Mouse (Mus musculus) forebrain, embryonic 14.5 days (tissue): ENCODE data around the gene Reep6. TPM values are rescaled to one million over a fixed set of nuclear protein-coding genes. Genes with fewer than 3 reads are reported as not detected.

Source experiments
- ATAC-seq: fragments of 200-750 bp; cut with Nextera tagmentation; 2 replicates; pipeline ENCODE4 v1.8.0; 2017; ENCODE audit warnings: mild to moderate bottlenecking, moderate library complexity
- DNase-seq: peaks from one replicate; pipeline ENCODE4 v3.0.0-alpha.2; 2015; ENCODE audit warnings: low spot score
- H3K27ac ChIP-seq: fragments of 300-500 bp; sonication (generic); 2 replicates; pipeline ENCODE4 v1.5.1; 2014; ENCODE audit warnings: low read depth, mild to moderate bottlenecking, control low read depth, low read length, moderate library complexity
- H3K27me3 ChIP-seq: fragments of 300-500 bp; sonication (generic); replicated peaks from 2 replicates; pipeline ENCODE4 v1.6.1; 2014; ENCODE audit warnings: low read length, control low read depth, mixed read lengths; ENCODE audit not compliant: control insufficient read depth, insufficient read depth
- H3K36me3 ChIP-seq: fragments of 300-500 bp; sonication (generic); 2 replicates; pipeline ENCODE4 v1.6.1; 2014; ENCODE audit warnings: low read length, control low read depth; ENCODE audit not compliant: control insufficient read depth, insufficient read depth
- H3K4me1 ChIP-seq: fragments of 300-500 bp; sonication (generic); 2 replicates; pipeline ENCODE4 v1.6.1; 2014; ENCODE audit warnings: antibody characterized with exemption, low read length, control low read depth; ENCODE audit not compliant: control insufficient read depth, insufficient read depth
- H3K4me2 ChIP-seq: fragments of 300-500 bp; sonication (generic); 2 replicates; pipeline ENCODE4 v1.6.1; 2014; ENCODE audit warnings: mild to moderate bottlenecking, control low read depth, low read length
- H3K4me3 ChIP-seq: fragments of 300-500 bp; sonication (generic); 2 replicates; pipeline ENCODE4 v1.5.1; 2014; ENCODE audit warnings: low read depth, low read length, control low read depth
- H3K9ac ChIP-seq: fragments of 300-500 bp; sonication (generic); 2 replicates; pipeline ENCODE4 v1.6.1; 2014; ENCODE audit warnings: mild to moderate bottlenecking, low read length, control low read depth, moderate library complexity
- H3K9me3 ChIP-seq: fragments of 300-500 bp; sonication (generic); replicated peaks from 2 replicates; pipeline ENCODE4 v1.6.1; 2016; ENCODE audit warnings: low read length, control low read depth, mixed read lengths; ENCODE audit not compliant: control insufficient read depth
- WGBS: fragments of 180-500 bp; shearing (Covaris S2); extraction: QIAGEN DNeasy Blood & Tissue Kit; methylation state at CpG from one replicate; pipeline ENCODE4 v1.1.7; 2014; 5-methylcytosine and 5-hydroxymethylcytosine counted together
- polyA plus RNA-seq: library from polyadenylated mRNA; unstranded; fragments of >200 nt; fragmentation: Nextera tagmentation; extraction: Ambion mirVana; gene quantifications from 2 replicates; pipeline ENCODE4 v1.2.1, GENCODE M21; 2014

The Reep6 gene
- polyA plus RNA-seq, 1 experiment from 2014 or later: 2.3 TPM

GRCm38 (mm10) chr10:80312586-80313504 is 16.9 kb upstream of the Reep6 start:
- H3K4me2 ChIP-seq: no peak overlapping the region
- H3K4me3 ChIP-seq: no peak overlapping the region
- H3K9me3 ChIP-seq: no peaks in the 10 kb centered on the region
- DNase-seq (no peak), ATAC-seq (no peak)
- no peaks in the 10 kb centered on the region for H3K27me3 ChIP-seq
- no peak overlapping the region for H3K9ac ChIP-seq
- no peak overlapping the region for H3K27ac ChIP-seq
- no peaks in the 10 kb centered on the region for H3K4me1 ChIP-seq
- H3K36me3 ChIP-seq: peaks cover 100% of the 10 kb centered on the region
- WGBS: 78% methylated on average over 54 of the region's 54 CpGs

GRCm38 (mm10) chr10:80313627-80314201 is 16.0 kb upstream of the Reep6 start:
- no peak for DNase-seq

DNA sequence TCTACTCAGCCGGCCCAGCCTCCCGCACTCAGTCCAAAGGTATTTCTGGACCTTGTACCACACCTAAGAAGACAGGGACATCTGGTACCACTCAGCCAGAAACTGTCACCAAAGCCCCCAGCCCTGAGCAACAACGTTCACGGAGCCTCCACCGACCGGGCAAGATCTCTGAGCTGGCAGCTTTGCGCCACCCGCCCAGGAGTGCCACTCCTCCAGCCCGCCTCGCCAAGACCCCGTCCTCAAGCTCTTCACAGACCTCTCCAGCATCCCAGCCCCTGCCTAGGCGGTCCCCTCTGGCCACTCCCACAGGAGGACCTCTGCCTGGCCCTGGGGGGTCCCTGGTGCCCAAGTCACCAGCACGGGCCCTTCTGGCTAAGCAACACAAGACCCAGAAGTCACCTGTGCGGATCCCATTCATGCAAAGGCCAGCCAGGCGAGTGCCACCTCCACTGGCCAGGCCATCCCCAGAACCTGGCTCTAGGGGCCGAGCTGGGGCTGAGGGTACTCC is 15.2 kb upstream of the Reep6 start:
- Histone ChIP-seq H3K27me3 (no peaks in the 10 kb centered on the region), H3K4me3 (no peak overlapping the region), H3K4me2 (no peak overlapping the region), H3K4me1 (peaks cover 2% of the 10 kb centered on the region; the same call in 1 of the 2 replicates), H3K36me3 (peaks cover 94% of the 10 kb centered on the region), H3K9me3 (no peaks in the 10 kb centered on the region), H3K27ac (no peak overlapping the region), H3K9ac (no peak overlapping the region)
- DNase-seq (no peak), ATAC-seq (no peak)
- WGBS: 74% methylated on average over 16 of the region's 16 CpGs

More at GRCm38 (mm10) chr10:80313627-80314201, 16.0 kb upstream of the Reep6 start:
- Histone ChIP-seq H3K36me3 (peaks cover 100% of the 10 kb centered on the region), H3K4me1 (no peaks in the 10 kb centered on the region), H3K4me2 (no peak overlapping the region), H3K9ac (no peak overlapping the region), H3K4me3 (no peak overlapping the region), H3K27ac (no peak overlapping the region), H3K9me3 (no peaks in the 10 kb centered on the region), H3K27me3 (no peaks in the 10 kb centered on the region)
- no peak for ATAC-seq
- WGBS: 70% methylated on average over 20 of the region's 20 CpGs

GRCm38 (mm10) chr10:80315315-80315714 is 14.4 kb upstream of the Reep6 start:
- Histone ChIP-seq H3K36me3 (peaks cover 86% of the 10 kb centered on the region), H3K4me1 (peaks cover 5% of the 10 kb centered on the region; the same call in 1 of the 2 replicates), H3K9me3 (no peaks in the 10 kb centered on the region), H3K9ac (no peak overlapping the region), H3K4me3 (no peak overlapping the region), H3K4me2 (no peak overlapping the region), H3K27me3 (no peaks in the 10 kb centered on the region), H3K27ac (no peak overlapping the region)
- 61% methylated on average over 27 of the region's 27 CpGs for WGBS
- DNase-seq: no peak
- no peak for ATAC-seq

DNA sequence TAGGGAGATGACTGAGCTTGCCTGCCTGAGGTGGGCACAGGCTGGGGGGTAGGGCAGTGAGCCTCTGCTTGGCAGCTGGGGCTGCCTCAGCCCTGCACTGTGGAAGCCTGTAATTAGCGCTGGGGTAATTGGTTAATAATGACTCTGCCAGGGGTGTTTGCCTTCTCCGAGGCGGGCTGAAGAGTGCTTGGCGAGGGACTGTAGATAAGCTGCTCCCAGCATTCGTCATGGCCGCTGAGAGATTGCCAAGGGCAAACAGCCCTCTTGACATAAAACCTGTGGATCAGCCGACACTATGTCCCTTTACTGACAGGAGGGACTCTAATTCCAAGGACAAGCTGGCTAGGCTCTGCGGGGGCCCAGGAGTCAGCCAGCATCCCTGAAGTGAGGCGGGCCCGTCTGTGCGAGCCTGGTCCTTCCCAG is 13.4 kb upstream of the Reep6 start:
- H3K9me3 ChIP-seq: no peaks in the 10 kb centered on the region
- H3K4me3 ChIP-seq: no peak overlapping the region
- no peak overlapping the region for H3K4me2 ChIP-seq
- DNase-seq: peak; percentile 66
- no peaks in the 10 kb centered on the region for H3K27me3 ChIP-seq
- no peak overlapping the region for H3K27ac ChIP-seq
- WGBS: 22% methylated on average over 11 of the region's 11 CpGs
- no peak overlapping the region for H3K9ac ChIP-seq
- H3K4me1 ChIP-seq: peaks cover 5% of the 10 kb centered on the region; the same call in 1 of the 2 replicates
- peaks cover 75% of the 10 kb centered on the region for H3K36me3 ChIP-seq
- peak; percentile 41 for ATAC-seq

- no peak overlapping the region for H3K9ac ChIP-seq
- H3K4me1 ChIP-seq: peaks cover 5% of the 10 kb centered on the region; the same call in 1 of the 2 replicates
- ATAC-seq (no peak), DNase-seq (no peak)
- 71% methylated on average over 10 of the region's 10 CpGs for WGBS
- H3K27ac ChIP-seq: no peak overlapping the region
- H3K4me3 ChIP-seq: no peak overlapping the region
- no peaks in the 10 kb centered on the region for H3K9me3 ChIP-seq
- H3K36me3 ChIP-seq: peaks cover 69% of the 10 kb centered on the region
- H3K4me2 ChIP-seq: no peak overlapping the region
- no peaks in the 10 kb centered on the region for H3K27me3 ChIP-seq
These were observed 12.7 kb upstream of the Reep6 start for GRCm38 (mm10) chr10:80317011-80317410.

DNA sequence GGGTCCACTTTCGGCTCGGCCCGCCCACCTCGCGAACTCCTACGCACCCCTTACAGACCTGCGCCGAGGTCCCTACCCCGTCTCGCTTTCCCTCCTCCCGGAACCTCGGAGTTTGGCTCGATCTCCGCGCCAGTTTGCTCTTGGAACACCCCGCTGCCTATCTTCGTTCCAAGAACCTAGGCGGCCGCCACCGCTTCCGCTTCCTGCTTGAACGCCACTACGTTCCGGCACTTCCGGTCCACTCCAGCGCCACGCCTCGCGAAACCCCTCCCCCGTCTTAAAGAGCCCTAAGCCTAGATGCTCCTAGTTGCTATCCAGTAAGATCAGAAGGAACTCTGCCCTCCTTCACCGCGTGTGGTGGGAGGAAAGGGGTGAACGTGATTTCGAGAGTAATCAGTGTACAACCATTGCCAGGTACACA is 9.4 kb upstream of the Reep6 start, which contains the start of gene 2310011J03Rik:
Gene 2310011J03Rik, minus strand, starts transcription at position 198 of the 421 bp plus-strand sequence.
- ATAC-seq: peak; percentile 69
- WGBS: under 1% methylated on average over 34 of the region's 34 CpGs
- peaks cover 14% of the 10 kb centered on the region for H3K4me1 ChIP-seq
- peak within 1 kb of the TSS; percentile 67 for H3K4me3 ChIP-seq
- H3K4me2 ChIP-seq: peak within 1 kb of the TSS; percentile 93
- H3K9me3 ChIP-seq: no peaks in the 10 kb centered on the region
- H3K36me3 ChIP-seq: peaks cover 36% of the 10 kb centered on the region
- no peak within 1 kb of the TSS for H3K27ac ChIP-seq
- peak; percentile 96 for DNase-seq
- H3K9ac ChIP-seq: peak within 1 kb of the TSS; percentile 72
- H3K27me3 ChIP-seq: no peaks in the 10 kb centered on the region

DNA sequence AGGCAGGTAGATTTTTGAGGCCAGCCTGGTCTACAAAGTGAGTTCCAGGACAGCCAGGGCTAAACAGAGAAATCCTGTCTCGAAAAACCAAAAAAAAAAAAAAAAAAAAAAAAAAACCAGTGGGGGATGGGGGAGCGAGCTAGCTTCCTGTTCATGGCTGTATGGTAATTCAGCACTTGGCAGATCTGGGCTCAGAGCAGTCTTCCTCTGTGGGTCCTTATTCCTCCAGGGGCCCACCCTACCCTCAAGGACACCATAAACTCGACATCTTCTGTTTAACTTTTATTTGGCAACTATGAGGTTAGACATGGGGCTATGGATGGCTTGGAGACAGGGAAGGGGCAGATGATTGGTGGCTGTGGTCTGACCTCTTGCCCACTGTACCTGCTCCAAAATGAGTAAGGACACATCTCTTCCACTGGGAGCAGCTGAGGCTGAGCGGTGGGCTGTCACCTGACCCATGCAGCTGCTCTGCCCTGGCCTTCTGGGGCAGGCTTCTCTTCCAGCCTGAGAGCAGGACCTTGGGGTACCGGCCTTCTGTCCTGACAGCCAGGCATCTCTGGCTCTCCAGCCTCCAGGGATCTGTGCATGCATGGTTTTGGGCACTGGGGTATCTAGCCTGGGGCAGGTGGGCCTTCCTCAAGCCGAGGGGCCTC is 8.6 kb upstream of the Reep6 start:
- 80% methylated on average over 6 of the region's 6 CpGs for WGBS
- Histone ChIP-seq H3K4me1 (peaks cover 14% of the 10 kb centered on the region), H3K36me3 (peaks cover 28% of the 10 kb centered on the region), H3K4me2 (no peak overlapping the region), H3K9me3 (no peaks in the 10 kb centered on the region), H3K27me3 (no peaks in the 10 kb centered on the region), H3K27ac (no peak overlapping the region), H3K4me3 (no peak overlapping the region), H3K9ac (no peak overlapping the region)
- no peak for DNase-seq
- ATAC-seq: no peak
